Mouse (Mus musculus): ENCODE measurements around the gene Phldb1. TPM values are rescaled to one million over a fixed set of nuclear protein-coding genes. Genes with fewer than 3 reads are reported as not detected.

Phldb1 gene
- polyA plus RNA-seq, 1 experiment, result 19.0 TPM

DNA sequence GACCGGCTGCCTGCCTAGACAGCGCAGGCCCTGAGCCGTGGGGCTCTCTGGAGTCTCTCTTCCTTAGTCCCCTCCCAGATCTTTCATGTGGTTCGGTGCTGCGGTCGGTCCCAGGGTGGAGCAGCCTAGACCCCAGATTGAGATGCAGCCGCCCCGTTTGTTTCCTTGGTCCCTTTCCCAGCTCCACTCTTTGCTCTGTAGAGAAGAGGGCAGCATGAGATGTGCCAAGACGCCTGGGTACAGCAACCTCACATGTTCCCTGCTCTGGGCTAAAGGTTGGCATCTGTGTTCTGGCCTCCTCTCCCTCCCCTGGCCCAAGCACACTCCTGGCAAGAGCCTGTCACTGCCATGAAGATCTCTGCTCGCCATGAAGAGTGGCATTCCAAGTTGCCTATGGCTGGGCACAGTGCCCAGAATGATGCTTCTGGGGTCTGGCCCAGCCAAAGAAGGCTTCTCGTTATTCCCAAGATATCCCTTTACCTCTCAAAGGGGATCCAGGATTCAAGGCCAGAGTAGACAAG, 11.4 kb downstream of the Phldb1 start:
- H3K4me3 ChIP-seq (ENCODE audit: low read depth, low read length), result no peak overlapping the region
- H3K27ac ChIP-seq (ENCODE audit: insufficient read depth, low read length), result no peak overlapping the region
- no peaks in the 10 kb centered on the region for H3K4me1 ChIP-seq (ENCODE audit: control insufficient read depth, insufficient read depth, low read length)
- no peaks in the 10 kb centered on the region for H3K36me3 ChIP-seq (ENCODE audit: control insufficient read depth, insufficient read depth, low read length, poor library complexity, severe bottlenecking)
- H3K27me3 ChIP-seq (ENCODE audit: control insufficient read depth, insufficient read depth, low read length, poor library complexity, severe bottlenecking), result no peaks in the 10 kb centered on the region
- TF ChIP-seq CTCF (IDR thresholded peaks at IDR 0.05; ENCODE audit: low read depth, low read length) (no peak), POLR2A (IDR thresholded peaks at IDR 0.05; ENCODE audit: insufficient read depth, low read length) (no peak), EP300 (IDR thresholded peaks at IDR 0.05; ENCODE audit: insufficient read depth, low read depth, low read length) (no peak)
- H3K9ac ChIP-seq (ENCODE audit: low read depth, poor library complexity, severe bottlenecking), result no peak overlapping the region
- H3K9me3 ChIP-seq (replicated peaks; ENCODE audit: control insufficient read depth, insufficient read depth, low read length, poor library complexity, severe bottlenecking), result no peaks in the 10 kb centered on the region

DNA sequence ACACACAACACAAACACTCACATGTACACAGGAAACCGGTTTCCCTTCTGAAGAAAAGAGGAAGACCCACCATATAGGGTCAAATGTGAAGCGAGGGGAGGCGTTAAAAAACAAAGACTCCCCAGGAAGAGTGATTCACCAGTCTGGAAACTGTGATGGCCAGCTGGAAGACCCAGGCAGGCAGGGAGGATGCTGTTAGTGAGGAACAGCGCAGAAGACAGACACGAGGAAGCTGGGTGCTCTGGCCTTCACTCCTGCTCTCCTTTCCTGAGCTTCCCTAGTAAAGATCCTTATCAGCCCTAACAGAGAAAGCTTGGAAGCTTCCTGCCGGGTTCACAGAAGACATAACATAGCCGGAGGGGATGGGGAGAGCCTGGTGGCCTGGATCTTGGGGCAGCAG, 12.0 kb downstream of the Phldb1 start:
- Histone ChIP-seq H3K4me3 (ENCODE audit: low read depth, low read length) (no peak overlapping the region), H3K9me3 (replicated peaks; ENCODE audit: control insufficient read depth, insufficient read depth, low read length, poor library complexity, severe bottlenecking) (no peaks in the 10 kb centered on the region), H3K4me1 (ENCODE audit: control insufficient read depth, insufficient read depth, low read length) (no peaks in the 10 kb centered on the region), H3K27me3 (ENCODE audit: control insufficient read depth, insufficient read depth, low read length, poor library complexity, severe bottlenecking) (no peaks in the 10 kb centered on the region), H3K27ac (ENCODE audit: insufficient read depth, low read length) (no peak overlapping the region), H3K9ac (ENCODE audit: low read depth, poor library complexity, severe bottlenecking) (no peak overlapping the region), H3K36me3 (ENCODE audit: control insufficient read depth, insufficient read depth, low read length, poor library complexity, severe bottlenecking) (no peaks in the 10 kb centered on the region)
- no peak for TF ChIP-seq POLR2A (IDR thresholded peaks at IDR 0.05; ENCODE audit: insufficient read depth, low read length)
- no peak for TF ChIP-seq EP300 (IDR thresholded peaks at IDR 0.05; ENCODE audit: insufficient read depth, low read depth, low read length)
- no peak for TF ChIP-seq CTCF (IDR thresholded peaks at IDR 0.05; ENCODE audit: low read depth, low read length)

DNA sequence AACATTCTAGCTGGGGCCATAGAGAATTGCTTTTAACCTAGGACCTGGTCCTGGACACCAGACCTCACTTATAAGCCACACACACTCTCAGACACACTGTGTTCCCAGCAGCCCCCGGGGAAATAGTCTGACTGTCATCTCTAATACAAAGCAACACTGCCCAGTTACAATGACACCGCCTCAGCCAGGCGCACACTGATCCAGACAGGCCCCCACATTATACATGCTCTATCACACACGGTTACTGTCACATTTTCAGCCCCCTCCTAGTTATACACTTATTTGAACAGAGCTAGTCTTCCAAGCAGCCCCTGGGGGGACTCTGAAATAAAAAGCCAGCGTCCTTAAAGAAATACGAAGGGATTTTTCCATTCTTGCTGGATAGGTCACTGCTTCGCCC, 12.4 kb downstream of the Phldb1 start:
- TF ChIP-seq EP300 (IDR thresholded peaks at IDR 0.05; ENCODE audit: insufficient read depth, low read depth, low read length) (no peak), POLR2A (IDR thresholded peaks at IDR 0.05; ENCODE audit: insufficient read depth, low read length) (no peak), CTCF (IDR thresholded peaks at IDR 0.05; ENCODE audit: low read depth, low read length) (no peak)
- Histone ChIP-seq H3K4me3 (ENCODE audit: low read depth, low read length) (no peak overlapping the region), H3K27me3 (ENCODE audit: control insufficient read depth, insufficient read depth, low read length, poor library complexity, severe bottlenecking) (no peaks in the 10 kb centered on the region), H3K36me3 (ENCODE audit: control insufficient read depth, insufficient read depth, low read length, poor library complexity, severe bottlenecking) (no peaks in the 10 kb centered on the region), H3K27ac (ENCODE audit: insufficient read depth, low read length) (no peak overlapping the region), H3K9ac (ENCODE audit: low read depth, poor library complexity, severe bottlenecking) (no peak overlapping the region), H3K4me1 (ENCODE audit: control insufficient read depth, insufficient read depth, low read length) (no peaks in the 10 kb centered on the region), H3K9me3 (replicated peaks; ENCODE audit: control insufficient read depth, insufficient read depth, low read length, poor library complexity, severe bottlenecking) (no peaks in the 10 kb centered on the region)

DNA sequence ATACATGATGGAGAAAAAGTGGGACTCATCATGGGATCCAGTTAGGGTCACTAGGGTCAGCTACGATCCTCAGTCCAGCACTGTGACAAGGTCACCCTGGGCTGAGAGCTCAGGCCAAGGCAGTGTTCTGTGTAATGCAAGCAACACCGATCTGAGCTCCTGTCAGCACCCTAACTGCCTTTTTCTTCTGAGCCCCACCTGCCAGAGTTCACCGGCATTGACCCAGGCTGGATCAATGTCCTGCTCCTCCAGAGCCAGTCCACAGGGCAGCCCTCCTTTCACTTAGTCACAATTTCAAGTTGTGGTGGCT, 13.2 kb downstream of the Phldb1 start:
- no peak for TF ChIP-seq POLR2A (IDR thresholded peaks at IDR 0.05; ENCODE audit: insufficient read depth, low read length)
- TF ChIP-seq CTCF (IDR thresholded peaks at IDR 0.05; ENCODE audit: low read depth, low read length), result no peak
- no peak for TF ChIP-seq EP300 (IDR thresholded peaks at IDR 0.05; ENCODE audit: insufficient read depth, low read depth, low read length)
- Histone ChIP-seq H3K36me3 (ENCODE audit: control insufficient read depth, insufficient read depth, low read length, poor library complexity, severe bottlenecking) (no peaks in the 10 kb centered on the region), H3K9me3 (replicated peaks; ENCODE audit: control insufficient read depth, insufficient read depth, low read length, poor library complexity, severe bottlenecking) (no peaks in the 10 kb centered on the region), H3K27me3 (ENCODE audit: control insufficient read depth, insufficient read depth, low read length, poor library complexity, severe bottlenecking) (no peaks in the 10 kb centered on the region), H3K9ac (ENCODE audit: low read depth, poor library complexity, severe bottlenecking) (no peak overlapping the region), H3K4me3 (ENCODE audit: low read depth, low read length) (no peak overlapping the region), H3K4me1 (ENCODE audit: control insufficient read depth, insufficient read depth, low read length) (no peaks in the 10 kb centered on the region), H3K27ac (ENCODE audit: insufficient read depth, low read length) (no peak overlapping the region)

DNA sequence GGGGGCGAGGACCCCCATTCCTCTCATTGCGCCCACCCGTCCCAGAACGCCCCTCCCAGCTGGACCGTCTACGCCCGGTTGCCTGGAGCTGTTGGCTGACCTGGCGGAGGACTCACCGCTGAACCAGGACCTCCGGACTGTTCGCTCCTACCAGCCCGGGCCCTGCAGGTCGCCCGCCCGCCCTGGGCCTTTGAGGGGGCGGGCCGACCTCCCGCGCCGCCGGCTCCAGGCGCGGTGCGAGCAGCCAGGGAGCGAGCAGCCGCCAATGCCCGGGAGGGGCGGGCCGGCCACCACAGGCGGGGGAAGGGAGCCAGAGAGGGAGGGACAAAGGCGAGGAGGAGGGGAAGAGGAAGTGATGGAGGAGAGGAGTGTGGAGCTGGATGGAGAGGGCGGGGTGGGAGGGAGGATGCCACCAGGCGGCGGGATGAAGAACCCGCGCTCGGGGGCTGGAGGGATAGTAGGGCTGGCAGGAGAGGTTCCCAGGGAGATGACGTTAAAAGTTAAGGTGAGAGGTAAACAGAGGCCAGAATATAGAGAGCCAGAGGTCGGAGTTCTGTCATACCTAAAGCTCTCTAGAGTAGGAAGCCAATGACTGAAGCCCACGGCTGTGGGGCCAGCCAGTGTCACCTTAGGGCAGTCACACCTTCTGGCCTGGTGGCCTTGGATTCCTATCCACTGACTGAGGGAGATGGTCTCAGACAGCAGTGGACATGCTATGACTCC, 13.7 kb downstream of the Phldb1 start:
- no peak overlapping the region for H3K27ac ChIP-seq (ENCODE audit: insufficient read depth, low read length)

DNA sequence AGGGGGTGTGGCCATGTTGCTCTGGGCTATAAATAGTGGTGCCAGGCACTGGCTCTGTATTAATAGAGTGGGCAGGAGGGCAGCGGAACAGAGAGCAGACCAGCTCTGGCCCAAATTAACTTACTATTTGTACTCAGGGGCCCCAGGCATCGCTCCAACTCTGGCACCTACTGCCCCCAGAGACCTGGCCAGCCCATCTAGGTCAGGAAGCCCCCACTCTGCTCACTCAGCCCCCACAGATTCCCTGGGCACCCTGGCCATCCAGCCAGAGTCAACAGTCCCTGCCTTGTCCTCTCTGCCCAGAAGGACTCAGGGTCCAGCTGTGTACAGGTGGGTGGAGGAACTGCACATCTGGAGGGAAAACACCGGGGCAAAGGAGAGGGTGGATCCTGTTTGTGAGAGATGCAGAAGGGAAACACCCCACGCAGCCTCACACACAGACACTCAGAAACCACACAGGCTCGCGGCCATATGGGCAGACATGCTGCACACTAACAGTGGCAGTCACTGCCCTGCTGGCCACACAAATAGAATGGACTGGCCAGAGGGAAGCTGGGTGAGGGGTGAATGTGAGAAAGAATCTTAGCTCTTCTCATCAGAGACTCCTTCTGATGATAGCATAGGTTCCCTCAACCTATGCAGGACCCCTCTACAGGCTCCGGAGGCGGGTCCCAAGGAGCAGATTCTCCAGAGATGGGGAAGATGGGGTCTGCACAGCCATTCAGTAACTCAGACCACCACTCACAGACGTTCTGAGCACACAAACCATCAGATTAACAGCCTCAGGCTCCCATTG, 14.4 kb downstream of the Phldb1 start:
- TF ChIP-seq EP300 (IDR thresholded peaks at IDR 0.05; ENCODE audit: insufficient read depth, low read depth, low read length), result no peak
- H3K4me3 ChIP-seq (ENCODE audit: low read depth, low read length), result peak overlapping the region; percentile 78
- no peaks in the 10 kb centered on the region for H3K27me3 ChIP-seq (ENCODE audit: control insufficient read depth, insufficient read depth, low read length, poor library complexity, severe bottlenecking)
- peak overlapping the region; percentile 78 for H3K9ac ChIP-seq (ENCODE audit: low read depth, poor library complexity, severe bottlenecking)
- no peaks in the 10 kb centered on the region for H3K36me3 ChIP-seq (ENCODE audit: control insufficient read depth, insufficient read depth, low read length, poor library complexity, severe bottlenecking)
- no peaks in the 10 kb centered on the region for H3K4me1 ChIP-seq (ENCODE audit: control insufficient read depth, insufficient read depth, low read length)
- H3K27ac ChIP-seq (ENCODE audit: insufficient read depth, low read length), result no peak overlapping the region
- no peaks in the 10 kb centered on the region for H3K9me3 ChIP-seq (replicated peaks; ENCODE audit: control insufficient read depth, insufficient read depth, low read length, poor library complexity, severe bottlenecking)

More for the DNA sequence above, 13.7 kb downstream of the Phldb1 start:
- TF ChIP-seq CTCF (IDR thresholded peaks at IDR 0.05; ENCODE audit: low read depth, low read length), result peak; percentile 31
- no peak for TF ChIP-seq POLR2A (IDR thresholded peaks at IDR 0.05; ENCODE audit: insufficient read depth, low read length)
- no peaks in the 10 kb centered on the region for H3K36me3 ChIP-seq (ENCODE audit: control insufficient read depth, insufficient read depth, low read length, poor library complexity, severe bottlenecking)
- H3K27me3 ChIP-seq (ENCODE audit: control insufficient read depth, insufficient read depth, low read length, poor library complexity, severe bottlenecking), result no peaks in the 10 kb centered on the region
- no peaks in the 10 kb centered on the region for H3K9me3 ChIP-seq (replicated peaks; ENCODE audit: control insufficient read depth, insufficient read depth, low read length, poor library complexity, severe bottlenecking)
- H3K4me1 ChIP-seq (ENCODE audit: control insufficient read depth, insufficient read depth, low read length), result no peaks in the 10 kb centered on the region
- peak overlapping the region; percentile 78 for H3K4me3 ChIP-seq (ENCODE audit: low read depth, low read length)
- H3K9ac ChIP-seq (ENCODE audit: low read depth, poor library complexity, severe bottlenecking), result peak overlapping the region; percentile 78

All from ES-Bruce4 (cell line).